Mouse (Mus musculus) adrenal gland, postnatal 4 days (tissue): ENCODE data around the gene Bpifb4. TPM values are rescaled to one million over a fixed set of nuclear protein-coding genes. Genes with fewer than 3 reads are reported as not detected.

Experiments
- DNase-seq, 2 experiments: peaks; one replicate each; pipeline ENCODE4 v3.0.0; 2021 to 2022; ENCODE audit warnings: low spot score in 2 of 2, mixed read lengths in 2 of 2
- total RNA-seq, 2 experiments: library from RNA; stranded (reverse); gene quantifications; 2 replicates each; pipeline ENCODE4 v1.2.3; 2021

Gene Bpifb4
- total RNA-seq, 2 experiments from 2014 or later, result 0.20 TPM; not detected in 1

DNA sequence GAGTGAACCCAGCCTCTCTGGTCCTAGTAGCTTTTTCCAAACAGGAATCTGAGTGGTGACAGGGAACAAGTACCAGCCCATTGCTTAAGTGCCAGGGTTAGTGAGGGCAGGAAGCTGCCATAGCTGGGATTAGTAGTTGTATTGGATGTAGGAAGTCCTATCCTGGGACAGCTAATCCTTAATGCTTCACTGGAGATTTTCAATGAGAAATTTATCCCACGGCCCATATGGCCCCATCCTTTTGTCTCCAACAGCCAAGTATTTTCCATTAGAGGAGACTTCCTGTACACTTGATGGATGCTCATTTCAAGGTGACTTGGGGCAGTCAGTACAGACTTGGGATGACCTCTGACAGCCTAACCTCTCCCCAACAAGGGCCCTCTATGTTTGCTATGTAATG is 66.4 kb downstream of the Bpifb4 start:
- no peak for DNase-seq

DNA sequence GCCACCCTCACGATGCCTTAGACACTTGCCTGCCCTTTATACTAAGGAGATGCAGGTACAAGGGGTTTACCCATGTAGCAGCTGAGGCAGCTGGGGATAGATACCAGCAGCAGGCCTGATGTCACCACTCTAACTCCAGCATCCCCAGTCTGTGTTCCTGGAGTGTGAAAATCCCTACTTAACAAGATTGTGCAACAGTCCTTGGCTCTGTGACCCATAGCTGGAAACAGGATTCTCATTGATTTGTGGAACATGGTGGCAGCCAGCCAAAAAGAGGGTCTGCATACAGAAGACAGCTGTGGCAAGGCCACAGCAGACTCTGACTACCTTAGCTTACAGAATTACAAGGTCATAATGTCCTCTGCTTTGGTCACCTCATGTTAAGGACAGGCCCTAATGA is 67.1 kb downstream of the Bpifb4 start:
- no peak for DNase-seq

- DNase-seq, result no peak
These were observed 67.7 kb downstream of the Bpifb4 start for GRCm38 (mm10) chr2:154005734-154006133.

- DNase-seq, result no peak
These were observed 68.3 kb downstream of the Bpifb4 start for GRCm38 (mm10) chr2:154006331-154006730.

- DNase-seq, result no peak
These were observed 69.4 kb downstream of the Bpifb4 start for GRCm38 (mm10) chr2:154007381-154007780.

- no peak for DNase-seq
These were observed 70.0 kb downstream of the Bpifb4 start, which contains the start of gene Bpifa2 for GRCm38 (mm10) chr2:154007965-154008364. Gene Bpifa2, plus strand, starts transcription at chr2:154008265.

Other genes with a start within 250 kb of the Bpifb4 start
- gene Dnmt3c, start 241.6 kb upstream of the Bpifb4 start, total RNA-seq, result not detected
- 100 to 1,000 TPM; 132 to 148 TPM for gene Mapre1, start 196.9 kb upstream of the Bpifb4 start, total RNA-seq
- under 1 TPM; 0.45 to 0.90 TPM for gene Efcab8, start 158.3 kb upstream of the Bpifb4 start, total RNA-seq
- not detected for gene Sun5, start 67.1 kb upstream of the Bpifb4 start, total RNA-seq
- gene Bpifb2, start 63.2 kb upstream of the Bpifb4 start, total RNA-seq, result under 1 TPM in 1 of 2 experiments, not detected in 1; 0.17 TPM
- 1 to 10 TPM; 3.0 TPM for gene Bpifb6, start 37.8 kb upstream of the Bpifb4 start, total RNA-seq
- not detected for gene Bpifb3, start 20.0 kb upstream of the Bpifb4 start, total RNA-seq
- gene Bpifa6, start 36.7 kb downstream of the Bpifb4 start, total RNA-seq, result not detected
- 1 to 10 TPM in 1 of 2 experiments, under 1 TPM in 1; 0.68 to 1.3 TPM for gene Bpifa2, start 70.1 kb downstream of the Bpifb4 start, total RNA-seq
- gene Bpifa3, start 192.1 kb downstream of the Bpifb4 start, total RNA-seq, result not detected
- not detected for gene Bpifa1, start 204.7 kb downstream of the Bpifb4 start, total RNA-seq
- gene Bpifa5, start 224.4 kb downstream of the Bpifb4 start, total RNA-seq, result not detected